Mouse (Mus musculus): ENCODE measurements around the gene Snrpd3. TPM values are rescaled to one million over a fixed set of nuclear protein-coding genes. Genes with fewer than 3 reads are reported as not detected.

Snrpd3 gene
- polyA plus RNA-seq, 1 experiment from 2014 or later: 256 TPM

- Histone ChIP-seq H3K4me2 (ENCODE audit: low read depth, severe bottlenecking) (no peak overlapping the region), H3K27me3 (ENCODE audit: control insufficient read depth, insufficient read depth, low read length) (no peaks in the 10 kb centered on the region), H3K9ac (ENCODE audit: low read length) (no peak overlapping the region), H3K9me3 (ENCODE audit: control insufficient read depth, low read length) (no peaks in the 10 kb centered on the region), H3K4me3 (ENCODE audit: low read depth, low read length) (no peak overlapping the region), H3K36me3 (ENCODE audit: control insufficient read depth, insufficient read depth, low read length) (no peaks in the 10 kb centered on the region), H3K27ac (replicated peaks; ENCODE audit: low read depth, low read length) (no peak overlapping the region), H3K4me1 (ENCODE audit: control insufficient read depth, insufficient read depth, low read length) (no peaks in the 10 kb centered on the region)
- WGBS: 80% methylated on average over 11 of the region's 11 CpGs
- DNase-seq (ENCODE audit: low spot score): no peak
- ATAC-seq (ENCODE audit: insufficient number of reproducible peaks, low FRiP score, low TSS enrichment, low read depth): no peak
Measured at GRCm38 (mm10) chr10:75482919-75483483, 34.4 kb upstream of the Snrpd3 start.

DNA sequence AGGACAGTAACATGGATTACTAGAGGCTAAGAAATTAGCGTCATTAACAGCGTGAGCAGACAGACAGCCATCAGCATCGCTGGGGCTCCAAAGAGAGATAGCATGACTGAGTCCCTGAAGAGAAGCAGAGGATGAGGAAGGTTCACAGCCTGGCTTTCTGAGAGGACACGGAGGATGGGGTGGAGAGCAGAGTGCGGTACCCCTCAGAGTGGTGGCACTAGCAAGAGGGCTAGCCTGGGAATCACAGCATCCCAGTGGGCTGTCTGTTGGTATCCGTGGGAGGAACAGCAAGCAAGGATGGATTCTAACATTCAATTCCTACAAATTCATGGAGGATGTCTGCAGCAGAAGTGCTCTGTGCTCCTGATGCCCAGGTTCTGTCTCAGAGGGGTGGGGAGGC is 33.3 kb upstream of the Snrpd3 start:
- no peaks in the 10 kb centered on the region for H3K27me3 ChIP-seq (ENCODE audit: control insufficient read depth, insufficient read depth, low read length)
- WGBS: 89% methylated on average over 6 of the region's 6 CpGs
- no peak overlapping the region for H3K27ac ChIP-seq (replicated peaks; ENCODE audit: low read depth, low read length)
- ATAC-seq (ENCODE audit: insufficient number of reproducible peaks, low FRiP score, low TSS enrichment, low read depth): no peak
- H3K9ac ChIP-seq (ENCODE audit: low read length): no peak overlapping the region
- H3K4me2 ChIP-seq (ENCODE audit: low read depth, severe bottlenecking): no peak overlapping the region
- no peaks in the 10 kb centered on the region for H3K9me3 ChIP-seq (ENCODE audit: control insufficient read depth, low read length)
- no peaks in the 10 kb centered on the region for H3K4me1 ChIP-seq (ENCODE audit: control insufficient read depth, insufficient read depth, low read length)
- H3K4me3 ChIP-seq (ENCODE audit: low read depth, low read length): no peak overlapping the region
- H3K36me3 ChIP-seq (ENCODE audit: control insufficient read depth, insufficient read depth, low read length): no peaks in the 10 kb centered on the region
- no peak for DNase-seq (ENCODE audit: low spot score)

- H3K4me1 ChIP-seq (ENCODE audit: control insufficient read depth, insufficient read depth, low read length): no peaks in the 10 kb centered on the region
Measured at GRCm38 (mm10) chr10:75484767-75485166, 32.6 kb upstream of the Snrpd3 start.

GRCm38 (mm10) chr10:75486086-75486979 is 31.0 kb upstream of the Snrpd3 start:
- ATAC-seq (ENCODE audit: insufficient number of reproducible peaks, low FRiP score, low TSS enrichment, low read depth) (no peak), DNase-seq (ENCODE audit: low spot score) (peak; percentile 90)
- WGBS: 61% methylated on average over 9 of the region's 9 CpGs
- Histone ChIP-seq H3K9ac (ENCODE audit: low read length) (no peak overlapping the region), H3K27ac (replicated peaks; ENCODE audit: low read depth, low read length) (no peak overlapping the region), H3K4me2 (ENCODE audit: low read depth, severe bottlenecking) (no peak overlapping the region), H3K36me3 (ENCODE audit: control insufficient read depth, insufficient read depth, low read length) (no peaks in the 10 kb centered on the region), H3K9me3 (ENCODE audit: control insufficient read depth, low read length) (no peaks in the 10 kb centered on the region), H3K4me1 (ENCODE audit: control insufficient read depth, insufficient read depth, low read length) (no peaks in the 10 kb centered on the region), H3K4me3 (ENCODE audit: low read depth, low read length) (no peak overlapping the region), H3K27me3 (ENCODE audit: control insufficient read depth, insufficient read depth, low read length) (no peaks in the 10 kb centered on the region)

More at GRCm38 (mm10) chr10:75484767-75485166, 32.6 kb upstream of the Snrpd3 start:
- Histone ChIP-seq H3K9me3 (ENCODE audit: control insufficient read depth, low read length) (no peaks in the 10 kb centered on the region), H3K36me3 (ENCODE audit: control insufficient read depth, insufficient read depth, low read length) (no peaks in the 10 kb centered on the region), H3K4me3 (ENCODE audit: low read depth, low read length) (no peak overlapping the region), H3K4me2 (ENCODE audit: low read depth, severe bottlenecking) (no peak overlapping the region), H3K9ac (ENCODE audit: low read length) (no peak overlapping the region), H3K27ac (replicated peaks; ENCODE audit: low read depth, low read length) (no peak overlapping the region), H3K27me3 (ENCODE audit: control insufficient read depth, insufficient read depth, low read length) (no peaks in the 10 kb centered on the region)
- ATAC-seq (ENCODE audit: insufficient number of reproducible peaks, low FRiP score, low TSS enrichment, low read depth) (no peak), DNase-seq (ENCODE audit: low spot score) (no peak)
- WGBS: 73% methylated on average over 6 of the region's 6 CpGs

DNA sequence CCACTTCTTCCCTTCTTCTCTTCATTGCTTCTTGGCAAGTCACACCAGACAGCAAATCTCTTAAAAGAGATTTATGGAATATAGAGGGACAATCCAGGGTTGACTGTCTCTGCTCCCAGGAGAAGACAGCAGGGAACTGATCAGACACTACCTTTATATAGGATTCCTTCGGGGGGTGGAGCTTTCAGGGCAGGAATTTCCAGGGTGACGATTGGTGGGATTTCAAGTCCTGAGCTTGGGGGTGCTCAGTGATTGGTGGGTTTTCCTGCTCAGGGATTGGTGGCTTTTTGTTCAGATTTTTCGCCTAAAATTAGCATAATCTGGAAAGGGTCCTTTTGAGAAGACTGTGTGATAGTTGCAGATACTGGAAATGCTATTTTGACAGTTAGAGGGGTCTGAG is 30.2 kb upstream of the Snrpd3 start:
- H3K36me3 ChIP-seq (ENCODE audit: control insufficient read depth, insufficient read depth, low read length): no peaks in the 10 kb centered on the region
- H3K4me2 ChIP-seq (ENCODE audit: low read depth, severe bottlenecking): no peak overlapping the region
- no peaks in the 10 kb centered on the region for H3K9me3 ChIP-seq (ENCODE audit: control insufficient read depth, low read length)
- 76% methylated on average over 3 of the region's 3 CpGs for WGBS
- no peak for DNase-seq (ENCODE audit: low spot score)
- no peaks in the 10 kb centered on the region for H3K4me1 ChIP-seq (ENCODE audit: control insufficient read depth, insufficient read depth, low read length)
- H3K27ac ChIP-seq (replicated peaks; ENCODE audit: low read depth, low read length): no peak overlapping the region
- ATAC-seq (ENCODE audit: insufficient number of reproducible peaks, low FRiP score, low TSS enrichment, low read depth): no peak
- no peaks in the 10 kb centered on the region for H3K27me3 ChIP-seq (ENCODE audit: control insufficient read depth, insufficient read depth, low read length)
- H3K4me3 ChIP-seq (ENCODE audit: low read depth, low read length): no peak overlapping the region
- H3K9ac ChIP-seq (ENCODE audit: low read length): no peak overlapping the region

- ATAC-seq (ENCODE audit: insufficient number of reproducible peaks, low FRiP score, low TSS enrichment, low read depth) (no peak), DNase-seq (ENCODE audit: low spot score) (no peak)
- H3K4me2 ChIP-seq (ENCODE audit: low read depth, severe bottlenecking): no peak overlapping the region
- H3K27me3 ChIP-seq (ENCODE audit: control insufficient read depth, insufficient read depth, low read length): no peaks in the 10 kb centered on the region
- no peaks in the 10 kb centered on the region for H3K36me3 ChIP-seq (ENCODE audit: control insufficient read depth, insufficient read depth, low read length)
- H3K4me3 ChIP-seq (ENCODE audit: low read depth, low read length): no peak overlapping the region
- H3K9me3 ChIP-seq (ENCODE audit: control insufficient read depth, low read length): no peaks in the 10 kb centered on the region
- no peak overlapping the region for H3K9ac ChIP-seq (ENCODE audit: low read length)
- 78% methylated on average over 2 of the region's 2 CpGs for WGBS
- H3K4me1 ChIP-seq (ENCODE audit: control insufficient read depth, insufficient read depth, low read length): no peaks in the 10 kb centered on the region
- H3K27ac ChIP-seq (replicated peaks; ENCODE audit: low read depth, low read length): no peak overlapping the region
Measured at GRCm38 (mm10) chr10:75489522-75489921, 27.8 kb upstream of the Snrpd3 start.

GRCm38 (mm10) chr10:75490731-75491130 is 26.6 kb upstream of the Snrpd3 start:
- Histone ChIP-seq H3K9me3 (ENCODE audit: control insufficient read depth, low read length) (no peaks in the 10 kb centered on the region), H3K4me2 (ENCODE audit: low read depth, severe bottlenecking) (no peak overlapping the region), H3K27ac (replicated peaks; ENCODE audit: low read depth, low read length) (no peak overlapping the region), H3K27me3 (ENCODE audit: control insufficient read depth, insufficient read depth, low read length) (no peaks in the 10 kb centered on the region), H3K4me3 (ENCODE audit: low read depth, low read length) (no peak overlapping the region), H3K9ac (ENCODE audit: low read length) (no peak overlapping the region), H3K36me3 (ENCODE audit: control insufficient read depth, insufficient read depth, low read length) (no peaks in the 10 kb centered on the region), H3K4me1 (ENCODE audit: control insufficient read depth, insufficient read depth, low read length) (no peaks in the 10 kb centered on the region)
- no peak for DNase-seq (ENCODE audit: low spot score)
- 85% methylated on average over 2 of the region's 2 CpGs for WGBS
- no peak for ATAC-seq (ENCODE audit: insufficient number of reproducible peaks, low FRiP score, low TSS enrichment, low read depth)

DNA sequence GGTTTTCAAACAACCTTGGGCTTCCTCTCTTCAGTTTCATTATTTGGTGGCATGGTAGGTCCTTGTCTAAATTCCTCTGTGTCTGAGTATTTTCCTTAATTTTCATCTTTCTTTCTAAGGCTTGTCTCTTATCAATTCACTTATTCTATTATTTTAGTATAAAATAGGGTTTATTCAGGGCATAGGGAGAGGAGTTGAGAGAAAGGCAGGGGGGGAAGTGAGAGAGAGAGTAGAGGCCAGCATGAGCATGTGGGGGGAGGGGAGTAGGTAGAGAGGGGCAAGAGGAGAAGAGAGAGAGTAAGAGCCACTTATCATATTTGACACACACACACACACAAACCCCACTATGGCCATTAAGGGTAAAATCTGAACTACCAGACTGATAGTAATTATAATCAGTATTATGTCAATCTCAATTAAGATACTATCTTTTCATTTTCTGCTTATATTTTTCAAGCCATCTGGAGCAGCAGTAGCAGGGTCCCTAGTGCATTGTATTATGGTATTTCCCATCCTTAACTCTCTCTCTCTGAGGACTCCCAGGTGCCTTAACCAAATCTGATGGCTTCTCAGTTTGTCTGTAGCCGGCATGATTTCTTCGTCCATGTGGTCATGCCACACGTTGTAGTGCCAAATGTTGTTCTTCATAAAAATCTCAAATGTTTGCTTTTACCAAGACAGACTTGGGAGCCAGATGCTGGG is 26.0 kb upstream of the Snrpd3 start:
- H3K9ac ChIP-seq (ENCODE audit: low read length): no peak overlapping the region
- no peak overlapping the region for H3K4me2 ChIP-seq (ENCODE audit: low read depth, severe bottlenecking)
- no peaks in the 10 kb centered on the region for H3K27me3 ChIP-seq (ENCODE audit: control insufficient read depth, insufficient read depth, low read length)
- no peak overlapping the region for H3K27ac ChIP-seq (replicated peaks; ENCODE audit: low read depth, low read length)
- no peaks in the 10 kb centered on the region for H3K9me3 ChIP-seq (ENCODE audit: control insufficient read depth, low read length)
- no peak for ATAC-seq (ENCODE audit: insufficient number of reproducible peaks, low FRiP score, low TSS enrichment, low read depth)
- no peak overlapping the region for H3K4me3 ChIP-seq (ENCODE audit: low read depth, low read length)
- 91% methylated on average over 3 of the region's 3 CpGs for WGBS
- DNase-seq (ENCODE audit: low spot score): no peak
- no peaks in the 10 kb centered on the region for H3K4me1 ChIP-seq (ENCODE audit: control insufficient read depth, insufficient read depth, low read length)
- no peaks in the 10 kb centered on the region for H3K36me3 ChIP-seq (ENCODE audit: control insufficient read depth, insufficient read depth, low read length)

All from limb, embryonic 11.5 days (tissue).